Mouse (Mus musculus) C2C12 (cell line): Measurements from ENCODE around the gene Clgn.

Experiments
- CEBPB ChIP-seq: IDR thresholded peaks from one replicate; pipeline ENCODE4 v1.6.1; 2011; ENCODE audit warnings: low read depth, mild to moderate bottlenecking, control low read depth, moderate library complexity
- CTCF ChIP-seq: IDR thresholded peaks from one replicate; pipeline ENCODE4 v1.5.1; 2011; ENCODE audit not compliant: control insufficient read depth, insufficient read depth, insufficient read length

- TF ChIP-seq CTCF: no peak
- no peak for TF ChIP-seq CEBPB
These were observed 28.3 kb downstream of the Clgn start for GRCm38 (mm10) chr8:83417970-83418369.
